Mouse (Mus musculus): Measurements from ENCODE around the gene Hdac9. TPM values are rescaled to one million over a fixed set of nuclear protein-coding genes. Genes with fewer than 3 reads are reported as not detected.

The Hdac9 gene
- 1 to 10 TPM; 3.2 to 3.6 TPM for polyA plus RNA-seq (2017; shearing (Covaris generic))

- ATAC-seq = no peak
Measured at GRCm38 (mm10) chr12:34916995-34917394, at the start of gene Hdac9. TSS of gene Hdac9 (minus strand) at chr12:34917095.

- ATAC-seq = peak; percentile 88
Measured at GRCm38 (mm10) chr12:34949066-34949706, 32.3 kb upstream of the Hdac9 start.

- no peak for ATAC-seq
Measured at GRCm38 (mm10) chr12:34937918-34938317, 21.0 kb upstream of the Hdac9 start.

- ATAC-seq = no peak
Measured at GRCm38 (mm10) chr12:34908008-34908407, 8.9 kb downstream of the Hdac9 start.

- peak; percentile 57 for ATAC-seq
Measured at GRCm38 (mm10) chr12:34907506-34907850, 9.4 kb downstream of the Hdac9 start.

GRCm38 (mm10) chr12:34906704-34907505 is 10.0 kb downstream of the Hdac9 start:
- peak; percentile 60 for ATAC-seq

- ATAC-seq = no peak
Measured at GRCm38 (mm10) chr12:34906376-34906703, 10.6 kb downstream of the Hdac9 start.

GRCm38 (mm10) chr12:34900241-34900640 is 16.7 kb downstream of the Hdac9 start:
- ATAC-seq = no peak

GRCm38 (mm10) chr12:34894867-34895266 is 22.0 kb downstream of the Hdac9 start:
- ATAC-seq = no peak

GRCm38 (mm10) chr12:34888694-34889093 is 28.2 kb downstream of the Hdac9 start:
- no peak for ATAC-seq

- no peak for ATAC-seq
Measured at GRCm38 (mm10) chr12:34874926-34875325, 42.0 kb downstream of the Hdac9 start.

GRCm38 (mm10) chr12:34871028-34871427 is 45.9 kb downstream of the Hdac9 start:
- ATAC-seq = no peak

- ATAC-seq = no peak
Measured at GRCm38 (mm10) chr12:34841196-34841595, 75.7 kb downstream of the Hdac9 start.

GRCm38 (mm10) chr12:34837318-34837717 is 79.6 kb downstream of the Hdac9 start:
- no peak for ATAC-seq

GRCm38 (mm10) chr12:34836864-34837263 is 80.0 kb downstream of the Hdac9 start:
- no peak for ATAC-seq

GRCm38 (mm10) chr12:34836085-34836484 is 80.8 kb downstream of the Hdac9 start:
- ATAC-seq = no peak

GRCm38 (mm10) chr12:34835493-34835892 is 81.4 kb downstream of the Hdac9 start:
- ATAC-seq = no peak

GRCm38 (mm10) chr12:34828684-34829083 is 88.2 kb downstream of the Hdac9 start:
- ATAC-seq = no peak

- ATAC-seq = no peak
Measured at GRCm38 (mm10) chr12:34826931-34827330, 90.0 kb downstream of the Hdac9 start.

- no peak for ATAC-seq
Measured at GRCm38 (mm10) chr12:34820229-34820628, 96.7 kb downstream of the Hdac9 start.

GRCm38 (mm10) chr12:34811673-34812613 is 105.0 kb downstream of the Hdac9 start:
- peak; percentile 71 for ATAC-seq

- ATAC-seq = no peak
Measured at GRCm38 (mm10) chr12:34810221-34810620, 106.7 kb downstream of the Hdac9 start.

GRCm38 (mm10) chr12:34808180-34808579 is 108.7 kb downstream of the Hdac9 start:
- ATAC-seq = no peak
